Mouse (Mus musculus): ENCODE data around the gene Gm2381.
"Not testable (repeated sequence)": the region's sequence is repeated elsewhere in the genome, so short reads cannot be mapped to it uniquely, and the experiment has no call there.

Gene Gm2381

DNA sequence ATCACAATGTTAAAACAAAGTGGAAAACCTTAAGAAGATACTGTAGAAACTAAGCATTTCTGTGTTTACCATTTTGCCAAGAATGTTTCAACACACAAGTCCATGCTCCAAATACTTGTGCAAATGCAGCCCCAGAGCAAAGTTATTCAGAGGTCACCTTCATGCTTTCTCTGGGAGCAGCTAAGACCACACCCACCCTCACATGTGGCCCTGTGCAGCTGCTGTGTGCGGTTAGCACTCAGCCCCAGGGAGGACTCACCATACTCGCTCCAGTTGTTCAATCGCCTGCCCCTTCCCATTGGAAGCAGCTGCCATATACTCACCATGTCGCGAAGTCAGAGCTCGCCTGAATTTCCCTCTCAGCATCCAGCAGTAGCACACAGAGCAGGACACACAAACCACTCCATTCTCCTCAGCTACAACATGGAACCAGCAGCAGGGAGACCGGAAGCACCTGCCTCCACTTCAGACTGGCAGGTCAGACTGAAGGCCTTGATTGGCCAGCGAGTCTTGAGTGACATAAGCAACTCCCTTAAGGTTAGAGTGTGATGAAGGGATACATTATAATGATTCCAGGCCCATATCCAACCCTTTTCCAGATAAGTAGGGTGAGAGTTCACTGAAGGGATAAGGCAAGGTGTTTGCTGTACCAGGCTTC is at the start of gene Gm2381:
TSS of gene Gm2381 (minus strand) at position 434 of the 658 bp plus-strand sequence.
- not testable (repeated sequence) for DNase-seq

DNA sequence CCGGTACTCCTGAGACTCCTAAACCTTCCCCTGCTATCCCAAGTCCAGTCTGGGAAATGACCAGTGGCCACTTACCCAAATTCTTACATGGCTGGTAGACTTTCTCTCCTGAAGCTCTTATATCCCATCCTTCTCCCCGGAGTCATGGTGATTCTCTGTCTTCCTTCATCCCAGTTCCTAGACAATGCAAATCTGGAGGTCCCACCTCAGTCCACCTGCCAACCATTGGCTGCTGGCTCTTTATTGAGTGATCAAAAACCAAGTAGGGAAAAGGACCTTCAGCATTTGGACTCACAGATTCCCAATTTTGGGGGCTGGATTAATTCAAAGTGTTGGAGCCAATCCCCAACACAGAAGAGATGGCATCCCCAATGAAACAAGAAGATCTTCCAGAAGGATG is 31.0 kb upstream of the Gm2381 start:
- DNase-seq = not testable (repeated sequence)

DNA sequence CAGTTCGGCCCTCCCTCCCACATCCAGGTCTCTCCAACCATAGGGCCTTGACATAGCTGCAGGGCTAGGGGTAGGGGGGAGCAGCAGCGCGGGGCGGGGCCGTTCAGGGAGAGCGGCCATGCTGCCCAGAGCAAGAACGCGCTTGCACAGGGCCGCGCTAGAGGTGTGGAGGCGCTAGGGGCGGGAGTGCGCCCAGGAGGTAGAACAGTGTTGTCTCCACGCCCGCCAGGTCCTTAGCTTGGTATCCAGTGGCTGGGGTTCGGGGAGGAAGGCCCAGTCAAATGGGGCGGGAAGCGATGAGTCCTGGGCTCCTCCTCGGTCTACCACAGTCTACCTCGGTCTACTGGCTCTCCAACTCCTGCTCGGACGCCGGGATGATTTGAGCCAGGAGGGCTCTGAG is 11.1 kb upstream of the Gm2381 start:
- no peak for DNase-seq

DNA sequence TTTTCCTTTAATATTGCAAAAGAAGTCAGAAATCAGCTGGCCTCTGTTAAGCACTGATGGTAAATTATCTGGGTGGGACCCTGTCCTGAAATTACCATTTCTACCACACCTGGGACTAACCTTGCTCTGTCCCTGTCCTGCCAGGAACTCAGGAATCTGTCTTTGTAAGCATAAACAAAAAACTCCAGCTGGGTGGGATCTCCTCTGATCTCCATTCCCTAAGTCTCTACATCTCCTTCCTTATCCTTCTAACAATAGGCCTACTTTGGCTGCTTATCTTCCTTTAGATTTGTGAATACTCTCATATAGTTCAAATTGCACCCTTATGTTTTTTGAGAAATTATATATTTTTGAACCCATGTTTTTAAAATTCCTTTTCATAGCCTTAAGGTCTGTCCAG is 28.7 kb downstream of the Gm2381 start:
- DNase-seq = not testable (repeated sequence)

DNA sequence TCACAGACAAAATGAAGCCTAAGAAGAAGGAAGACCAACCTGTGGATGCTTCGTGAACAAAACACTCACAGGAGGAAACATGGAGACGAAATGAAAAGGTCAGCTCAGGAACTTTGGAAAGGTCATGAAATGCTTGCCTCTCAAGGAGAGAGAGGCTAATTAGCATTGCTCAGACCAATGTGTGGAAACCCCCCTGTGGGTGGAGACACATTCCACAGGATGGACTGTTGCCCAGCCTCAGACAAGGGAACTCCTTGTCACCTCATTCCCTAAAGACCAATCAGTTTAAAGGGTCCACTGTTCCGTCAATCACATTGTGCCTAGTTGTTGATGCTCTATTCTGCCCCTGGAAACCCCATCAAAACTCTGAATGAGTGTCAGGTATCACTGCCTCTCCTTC is 34.8 kb downstream of the Gm2381 start:
- DNase-seq = no peak

DNA sequence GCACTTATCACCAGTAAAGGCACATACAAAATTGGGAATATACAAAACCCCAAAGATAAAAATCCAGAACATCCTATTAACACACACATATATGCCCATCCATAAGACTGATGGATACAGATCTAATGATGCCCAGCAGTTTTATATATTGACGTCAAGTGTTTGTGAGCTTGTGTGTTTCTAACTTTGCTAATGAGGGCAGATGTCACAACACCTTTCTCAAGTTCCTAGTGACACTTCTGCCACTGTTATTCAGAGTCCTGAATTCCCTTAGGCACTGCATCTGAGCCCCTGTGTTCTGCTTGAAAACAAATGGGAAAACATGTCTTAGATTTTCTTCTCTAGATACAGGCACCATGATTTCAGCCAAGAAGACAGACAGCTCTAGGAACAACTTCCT is 73.6 kb downstream of the Gm2381 start, which contains the start of gene Vmn2r62:
TSS of gene Vmn2r62 (minus strand) at position 101 of the 400 bp plus-strand sequence.
- DNase-seq = not testable (repeated sequence)
